Mouse (Mus musculus): ENCODE results near the gene Frrs1. TPM values are rescaled to one million over a fixed set of nuclear protein-coding genes. Genes with fewer than 3 reads are reported as not detected.
A peak's percentile ranks its signal among the peaks of the same experiment; 100 is the strongest.

Frrs1 gene
- total and polyA plus RNA-seq, 3 experiments: 2.4 to 3.6 (median 3.2) TPM

DNA sequence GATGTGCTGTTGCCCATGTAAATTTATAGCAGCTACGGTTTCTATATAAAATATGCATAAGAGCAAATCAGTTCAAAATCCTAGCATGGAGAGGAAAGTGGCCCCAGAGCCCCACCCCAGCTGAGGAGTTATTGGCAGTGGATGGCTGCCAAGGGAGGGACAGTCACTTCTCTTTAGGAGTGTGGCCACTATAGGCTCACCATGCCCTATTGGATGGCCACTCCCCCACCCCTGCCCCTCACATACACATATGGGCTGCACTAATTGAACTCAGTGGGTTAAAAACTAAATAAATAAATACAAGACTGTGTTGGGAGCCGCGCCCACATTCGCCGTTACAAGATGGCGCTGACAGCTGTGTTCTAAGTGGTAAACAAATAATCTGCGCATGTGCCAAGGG lies 42.0 kb upstream of the Frrs1 start:
- WGBS: 90% methylated on average over 7 of the region's 7 CpGs
- Histone ChIP-seq H3K9ac (ENCODE audit: low read depth, low read length) (no peak overlapping the region), H3K79me2 (replicated peaks; ENCODE audit: control insufficient read depth, insufficient read depth, low read length) (no peaks in the 10 kb centered on the region), H3K4me1 (ENCODE audit: control insufficient read depth, insufficient read depth, low read length) (no peaks in the 10 kb centered on the region), H3K4me3 (no peak overlapping the region), H3K27ac (no peak overlapping the region), H3K36me3 (ENCODE audit: control insufficient read depth, insufficient read depth, low read length) (no peaks in the 10 kb centered on the region), H3K27me3 (ENCODE audit: control insufficient read depth, insufficient read depth, low read length) (no peaks in the 10 kb centered on the region)
- TF ChIP-seq EP300 (IDR thresholded peaks at IDR 0.05; ENCODE audit: insufficient read depth, low read depth, low read length) (no peak), CTCF (IDR thresholded peaks at IDR 0.05) (no peak), POLR2A (IDR thresholded peaks at IDR 0.05; ENCODE audit: insufficient read depth, low read depth, low read length) (no peak)
- DNase-seq: no peak
- intact Hi-C loops (cut with DNase I): no loop called here

DNA sequence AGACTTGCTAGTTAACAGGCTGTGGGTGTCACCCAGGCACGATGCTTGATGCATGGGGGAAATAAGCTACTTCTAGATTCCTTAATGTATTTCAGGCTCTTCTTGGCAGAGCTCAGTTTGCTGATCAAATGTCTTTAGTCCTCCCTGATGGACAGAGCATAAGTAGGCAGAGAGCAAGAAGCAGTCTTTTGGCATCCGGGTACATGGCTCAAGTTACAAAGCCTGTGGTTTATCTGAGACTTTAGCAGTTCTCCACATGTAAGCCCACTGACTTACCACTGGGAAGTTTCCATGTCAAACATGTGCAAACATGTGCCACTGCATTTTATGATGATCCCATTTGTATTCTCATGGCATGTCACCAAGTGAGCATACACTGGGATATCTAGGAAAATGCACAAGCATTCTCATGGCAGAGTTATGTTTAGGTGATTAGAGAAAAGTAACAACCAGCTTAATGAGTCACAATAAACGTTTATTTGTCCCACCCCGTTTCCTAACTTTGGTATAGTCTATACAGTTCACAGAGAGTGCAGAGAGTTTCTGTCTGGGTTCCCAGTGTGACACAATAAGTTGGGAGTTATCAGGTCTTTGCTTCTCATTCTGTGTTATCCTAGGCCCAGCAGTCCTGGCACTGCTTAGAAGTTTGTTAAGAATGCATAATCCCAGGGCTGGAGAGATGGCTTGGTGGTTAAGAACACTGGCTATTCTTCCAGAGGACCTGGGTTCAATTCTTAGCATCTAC lies 32.6 kb upstream of the Frrs1 start:
- TF ChIP-seq POLR2A (IDR thresholded peaks at IDR 0.05; ENCODE audit: insufficient read depth, low read depth, low read length) (no peak), EP300 (IDR thresholded peaks at IDR 0.05; ENCODE audit: insufficient read depth, low read depth, low read length) (no peak), CTCF (IDR thresholded peaks at IDR 0.05) (no peak)
- no peak overlapping the region for H3K4me3 ChIP-seq
- no peaks in the 10 kb centered on the region for H3K36me3 ChIP-seq (ENCODE audit: control insufficient read depth, insufficient read depth, low read length)
- no peak overlapping the region for H3K9ac ChIP-seq (ENCODE audit: low read depth, low read length)
- no peak for DNase-seq
- 67% methylated on average over 4 of the region's 4 CpGs for WGBS
- H3K27ac ChIP-seq: no peak overlapping the region
- no peaks in the 10 kb centered on the region for H3K27me3 ChIP-seq (ENCODE audit: control insufficient read depth, insufficient read depth, low read length)
- intact Hi-C loops (cut with DNase I): no loop called here
- H3K79me2 ChIP-seq (replicated peaks; ENCODE audit: control insufficient read depth, insufficient read depth, low read length): no peaks in the 10 kb centered on the region
- H3K4me1 ChIP-seq (ENCODE audit: control insufficient read depth, insufficient read depth, low read length): no peaks in the 10 kb centered on the region

DNA sequence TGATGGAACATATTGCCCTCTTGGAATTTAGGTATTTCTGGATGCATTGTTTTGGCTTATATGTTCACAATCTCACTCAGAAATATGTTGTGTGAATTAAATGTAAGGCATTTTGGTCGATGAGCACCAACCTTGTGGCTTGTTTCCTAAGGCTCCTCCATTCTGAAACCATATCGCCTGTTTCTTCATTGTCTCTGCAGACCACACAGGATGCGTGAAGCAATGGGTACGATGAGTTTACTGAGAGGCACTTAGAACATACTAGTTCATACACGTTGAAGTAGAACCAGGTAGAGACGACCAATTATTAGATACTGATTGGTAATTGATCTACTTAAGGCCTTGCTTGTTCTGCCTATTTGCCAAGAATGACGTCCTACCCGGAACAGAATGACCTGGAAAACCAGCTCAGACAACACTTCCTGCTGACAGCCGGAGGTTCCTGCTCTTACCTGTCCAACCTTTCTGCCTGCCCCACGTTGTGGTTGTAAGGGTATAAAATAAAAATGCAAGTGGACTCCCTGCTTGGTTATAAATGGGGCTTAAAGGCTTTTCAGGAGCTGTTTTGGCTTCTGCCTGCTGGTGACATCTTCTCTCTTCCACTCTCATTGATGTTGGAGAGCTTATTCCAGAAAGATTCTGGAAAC lies 29.9 kb upstream of the Frrs1 start:
- no peak overlapping the region for H3K4me3 ChIP-seq
- H3K27ac ChIP-seq: no peak overlapping the region
- TF ChIP-seq POLR2A (IDR thresholded peaks at IDR 0.05; ENCODE audit: insufficient read depth, low read depth, low read length): no peak
- no peak for TF ChIP-seq EP300 (IDR thresholded peaks at IDR 0.05; ENCODE audit: insufficient read depth, low read depth, low read length)
- no peak for TF ChIP-seq CTCF (IDR thresholded peaks at IDR 0.05)
- H3K36me3 ChIP-seq (ENCODE audit: control insufficient read depth, insufficient read depth, low read length): no peaks in the 10 kb centered on the region; the same call in 1 of the 2 replicates
- no peak overlapping the region for H3K9ac ChIP-seq (ENCODE audit: low read depth, low read length)
- H3K4me1 ChIP-seq (ENCODE audit: control insufficient read depth, insufficient read depth, low read length): peaks cover 1% of the 10 kb centered on the region; the same call in 1 of the 2 replicates
- H3K79me2 ChIP-seq (replicated peaks; ENCODE audit: control insufficient read depth, insufficient read depth, low read length): no peaks in the 10 kb centered on the region
- no peak for DNase-seq
- WGBS: 81% methylated on average over 10 of the region's 10 CpGs
- H3K27me3 ChIP-seq (ENCODE audit: control insufficient read depth, insufficient read depth, low read length): no peaks in the 10 kb centered on the region
- intact Hi-C loops (cut with DNase I): no loop called here

DNA sequence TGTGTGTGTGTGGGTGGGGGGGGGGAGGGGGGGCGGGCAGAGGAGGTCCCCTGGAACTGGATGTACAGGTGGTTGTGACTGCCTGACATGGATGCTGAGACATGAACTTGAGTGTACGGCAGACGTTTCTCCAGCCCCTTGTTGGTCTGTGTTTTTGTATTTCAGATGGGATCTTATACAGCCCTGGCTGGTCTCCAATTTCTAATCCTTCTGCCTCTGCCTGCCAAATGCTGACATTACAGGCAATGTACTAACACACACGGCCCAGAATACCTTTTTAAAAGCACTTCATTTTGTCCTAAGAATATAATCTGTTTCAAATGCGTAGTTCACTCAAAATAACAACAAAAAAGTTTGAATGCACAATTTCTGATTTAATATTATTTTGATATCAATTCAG lies 27.9 kb upstream of the Frrs1 start:
- no peaks in the 10 kb centered on the region; the same call in 1 of the 2 replicates for H3K36me3 ChIP-seq (ENCODE audit: control insufficient read depth, insufficient read depth, low read length)
- no peak for DNase-seq

DNA sequence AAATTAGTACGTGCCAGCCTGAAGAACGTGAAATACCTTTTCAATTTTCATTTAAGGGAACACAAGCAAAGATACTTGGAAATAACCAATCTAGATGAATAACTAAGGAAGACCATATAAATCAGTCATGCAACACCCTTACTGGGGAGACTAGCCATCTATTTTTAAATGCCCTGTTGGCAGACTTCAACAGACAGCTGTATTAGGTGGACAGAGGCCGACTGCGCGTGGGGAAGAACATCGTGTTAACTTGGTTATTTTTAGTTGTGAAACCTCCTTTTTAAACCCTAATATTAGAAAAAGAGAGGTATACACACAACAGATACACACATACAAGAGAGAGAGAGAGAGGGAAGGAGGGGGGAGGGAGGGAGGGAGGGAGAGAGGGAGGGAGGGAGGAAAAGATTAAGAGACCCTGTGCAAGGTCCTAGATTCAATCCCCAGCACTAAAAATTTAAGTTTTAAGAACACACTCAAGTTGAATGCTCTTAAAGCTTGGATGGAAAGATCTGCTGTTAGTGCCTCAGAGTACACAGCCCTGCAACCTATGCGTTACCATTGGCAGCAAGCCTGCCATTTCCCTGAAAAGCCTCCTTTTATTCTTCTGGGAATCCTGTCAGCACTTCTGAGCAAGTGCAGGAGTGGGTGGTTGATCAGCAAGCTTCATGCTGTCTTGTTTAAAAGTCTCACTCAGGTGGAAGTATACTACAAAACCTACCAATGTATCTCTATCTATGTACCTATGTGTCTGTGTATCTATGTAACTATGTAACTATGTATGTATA lies 26.5 kb upstream of the Frrs1 start:
- intact Hi-C loops (cut with DNase I): loop anchor here (10.0 kb wide), 1 partner anchor 238 kb away; the partner anchor contains the start of gene Sass6
- Histone ChIP-seq H3K9ac (ENCODE audit: low read depth, low read length) (no peak overlapping the region; the same call in 1 of the 2 replicates), H3K79me2 (replicated peaks; ENCODE audit: control insufficient read depth, insufficient read depth, low read length) (no peaks in the 10 kb centered on the region)

More for the DNA sequence above, 27.9 kb upstream of the Frrs1 start:
- H3K79me2 ChIP-seq (replicated peaks; ENCODE audit: control insufficient read depth, insufficient read depth, low read length): no peaks in the 10 kb centered on the region
- H3K27ac ChIP-seq: no peak overlapping the region
- H3K27me3 ChIP-seq (ENCODE audit: control insufficient read depth, insufficient read depth, low read length): no peaks in the 10 kb centered on the region
- WGBS: 48% methylated on average over 5 of the region's 5 CpGs
- no peak overlapping the region for H3K4me3 ChIP-seq
- intact Hi-C loops (cut with DNase I): loop anchor here (10.0 kb wide), 1 partner anchor 237 kb away; the partner anchor contains the start of gene Sass6
- no peak overlapping the region for H3K9ac ChIP-seq (ENCODE audit: low read depth, low read length)
- TF ChIP-seq POLR2A (IDR thresholded peaks at IDR 0.05; ENCODE audit: insufficient read depth, low read depth, low read length) (no peak), CTCF (IDR thresholded peaks at IDR 0.05) (0 out of 2 replicates have a peak, but pooled peaks have one; percentile 8)
- H3K4me1 ChIP-seq (ENCODE audit: control insufficient read depth, insufficient read depth, low read length): peaks cover 1% of the 10 kb centered on the region; the same call in 1 of the 2 replicates

More for the DNA sequence above, 26.5 kb upstream of the Frrs1 start:
- WGBS: 52% methylated on average over 7 of the region's 7 CpGs
- Histone ChIP-seq H3K4me3 (no peak overlapping the region), H3K4me1 (ENCODE audit: control insufficient read depth, insufficient read depth, low read length) (peaks cover 1% of the 10 kb centered on the region; the same call in 1 of the 2 replicates), H3K27me3 (ENCODE audit: control insufficient read depth, insufficient read depth, low read length) (no peaks in the 10 kb centered on the region), H3K36me3 (ENCODE audit: control insufficient read depth, insufficient read depth, low read length) (no peaks in the 10 kb centered on the region; the same call in 1 of the 2 replicates), H3K27ac (peak overlapping the region; percentile 74)
- TF ChIP-seq CTCF (IDR thresholded peaks at IDR 0.05): no peak
- TF ChIP-seq EP300 (IDR thresholded peaks at IDR 0.05; ENCODE audit: insufficient read depth, low read depth, low read length): no peak
- no peak for TF ChIP-seq POLR2A (IDR thresholded peaks at IDR 0.05; ENCODE audit: insufficient read depth, low read depth, low read length)
- DNase-seq: peak; percentile 22 to 23
